Mouse (Mus musculus): Measurements from ENCODE around the gene Nemf. TPM values are rescaled to one million over a fixed set of nuclear protein-coding genes. Genes with fewer than 3 reads are reported as not detected.
"Not testable (repeated sequence)": the region's sequence is repeated elsewhere in the genome, so short reads cannot be mapped to it uniquely, and the experiment has no call there.

The Nemf gene
- polyA plus RNA-seq, 1 experiment from 2014 or later: 41.8 TPM

DNA sequence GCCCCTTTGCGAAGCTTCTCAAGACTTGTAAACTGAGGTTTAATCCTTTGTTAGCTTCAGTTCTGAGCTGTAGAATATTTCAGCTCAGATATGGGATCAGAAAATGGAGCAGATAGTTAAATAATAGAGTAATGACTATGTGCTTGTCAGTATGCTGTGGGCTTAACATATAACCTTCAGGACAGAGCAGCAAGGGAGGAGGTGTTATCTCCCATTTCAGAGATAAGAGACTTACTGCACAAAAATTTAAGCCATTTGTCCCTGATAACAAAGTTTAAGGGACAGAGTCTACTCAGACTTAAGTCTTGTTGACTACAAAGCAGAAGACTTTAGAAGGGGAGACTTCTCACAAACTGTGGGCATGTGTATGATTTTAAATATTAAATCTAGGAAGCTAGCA is 25.9 kb upstream of the Nemf start:
- H3K4me3 ChIP-seq (ENCODE audit: inconsistent target): no peak overlapping the region
- no peak overlapping the region for H3K27ac ChIP-seq
- H3K79me2 ChIP-seq (ENCODE audit: inconsistent target): peaks cover 17% of the 10 kb centered on the region; the same call in 1 of the 2 replicates
- 93% methylated on average over 1 of the region's 1 CpGs for WGBS (ENCODE audit: missing documents)
- no peaks in the 10 kb centered on the region for H3K36me3 ChIP-seq (ENCODE audit: inconsistent target)

DNA sequence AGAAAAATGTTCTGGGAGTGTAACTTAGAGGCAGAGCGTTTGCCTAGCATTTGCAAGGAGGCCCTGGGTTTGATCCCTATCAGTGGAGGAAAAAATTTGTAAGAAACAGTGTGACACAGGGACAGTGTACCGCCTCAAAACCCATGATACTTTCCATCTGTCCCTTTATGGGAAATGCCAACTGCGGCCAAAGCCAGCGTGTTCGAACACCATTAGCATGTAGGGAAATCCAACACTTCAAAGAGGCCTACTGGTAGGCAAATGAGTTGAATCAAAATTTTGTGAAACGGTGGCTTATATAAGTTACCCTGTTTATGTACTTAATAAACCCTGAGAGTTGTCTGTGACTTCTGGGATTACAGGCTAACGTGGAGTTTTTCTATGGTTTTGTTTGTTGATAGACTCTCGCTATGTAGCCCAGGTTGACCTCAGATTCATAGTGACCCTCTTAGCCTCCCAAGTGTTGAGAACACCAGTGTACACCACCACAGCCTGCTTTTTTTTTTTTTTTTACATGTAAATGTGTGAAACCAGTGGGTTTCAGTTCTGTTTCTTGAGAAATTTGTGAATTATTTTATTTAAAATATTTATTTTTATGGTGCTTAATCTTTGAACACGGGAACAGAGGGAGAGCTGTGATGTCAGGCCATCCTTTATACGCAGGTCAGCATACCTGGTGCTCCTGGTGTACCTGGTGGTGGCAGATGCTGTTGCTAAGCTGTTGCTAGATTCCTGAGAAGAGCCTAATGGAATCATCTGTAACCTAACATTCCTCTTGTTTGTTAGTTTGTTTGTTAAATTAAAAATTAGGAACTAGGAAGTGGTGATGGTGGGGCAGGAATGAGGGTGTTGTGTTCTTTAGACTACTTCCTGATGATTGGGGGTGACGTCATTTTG is 21.8 kb upstream of the Nemf start:
- Histone ChIP-seq H3K79me2 (ENCODE audit: inconsistent target) (peaks cover 58% of the 10 kb centered on the region), H3K36me3 (ENCODE audit: inconsistent target) (no peaks in the 10 kb centered on the region), H3K27ac (no peak overlapping the region), H3K4me3 (ENCODE audit: inconsistent target) (no peak overlapping the region)
- WGBS (ENCODE audit: missing documents): 92% methylated on average over 10 of the region's 11 CpGs

DNA sequence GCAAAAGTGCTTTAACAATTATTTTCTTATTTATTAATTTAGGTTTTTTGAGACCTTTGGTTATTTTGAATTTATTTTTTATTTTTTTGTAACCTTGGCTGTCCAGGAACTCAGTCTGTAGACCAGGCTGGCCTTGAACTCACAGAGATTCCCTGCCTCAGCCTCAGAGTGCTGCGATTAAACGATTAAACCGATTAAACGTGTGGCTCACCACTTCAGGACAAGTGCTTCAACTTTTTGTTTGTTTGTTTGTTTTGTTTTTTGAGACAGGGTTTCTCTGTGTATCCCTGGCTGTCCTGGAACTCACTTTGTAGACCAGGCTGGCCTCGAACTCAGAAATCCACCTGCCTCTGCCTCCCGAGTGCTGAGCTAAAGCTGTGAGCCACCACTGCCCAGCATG is 20.7 kb upstream of the Nemf start:
- H3K27ac ChIP-seq; H3K36me3 ChIP-seq (ENCODE audit: inconsistent target); H3K4me3 ChIP-seq (ENCODE audit: inconsistent target): not testable (repeated sequence)
- WGBS (ENCODE audit: missing documents): 93% methylated on average over 6 of the region's 6 CpGs
- H3K79me2 ChIP-seq (ENCODE audit: inconsistent target): peaks cover 70% of the 10 kb centered on the region

DNA sequence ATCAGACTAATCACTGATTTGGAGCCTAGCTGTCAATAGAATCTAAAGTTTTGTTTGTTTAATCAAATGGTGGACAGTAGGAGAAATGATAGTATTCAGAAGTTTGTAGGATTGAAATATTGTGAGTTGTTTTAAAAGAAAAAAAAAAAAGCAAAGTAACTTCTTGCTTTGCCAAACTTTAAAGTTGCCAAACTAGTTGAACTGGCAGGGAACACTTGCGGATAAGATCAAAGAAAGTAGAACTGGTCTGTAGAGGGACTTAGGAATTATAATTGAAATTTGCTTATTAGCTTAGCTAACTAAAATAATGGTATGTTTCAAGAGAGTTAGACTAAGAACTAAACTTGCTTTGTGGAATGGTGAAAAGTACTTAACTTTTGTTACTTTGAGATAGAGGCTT is 20.2 kb upstream of the Nemf start:
- Histone ChIP-seq H3K79me2 (ENCODE audit: inconsistent target) (peaks cover 71% of the 10 kb centered on the region), H3K27ac (no peak overlapping the region), H3K4me3 (ENCODE audit: inconsistent target) (no peak overlapping the region), H3K36me3 (ENCODE audit: inconsistent target) (no peaks in the 10 kb centered on the region)
- 92% methylated on average over 1 of the region's 1 CpGs for WGBS (ENCODE audit: missing documents)

DNA sequence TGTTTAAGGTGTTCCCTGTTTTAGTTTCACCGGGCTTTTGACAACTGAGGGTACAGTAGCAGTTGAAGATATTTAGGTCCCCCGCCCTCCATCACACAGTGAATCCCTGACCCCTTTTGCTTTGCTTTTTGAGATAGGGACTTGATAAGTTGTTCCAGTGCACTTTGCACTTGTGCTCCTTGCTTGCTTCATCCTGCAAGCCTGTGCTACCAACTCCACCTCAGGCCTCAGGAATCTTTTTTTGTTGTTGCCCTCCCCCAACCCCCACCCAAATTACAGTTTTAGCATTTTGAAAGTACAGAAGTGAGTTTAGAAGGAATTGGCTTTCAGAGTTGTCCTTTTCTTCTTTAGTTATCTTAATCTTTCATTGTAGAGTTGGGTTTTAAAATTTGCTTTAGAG is 19.2 kb upstream of the Nemf start:
- peaks cover 71% of the 10 kb centered on the region for H3K79me2 ChIP-seq (ENCODE audit: inconsistent target)
- 70% methylated on average over 2 of the region's 2 CpGs for WGBS (ENCODE audit: missing documents)
- H3K4me3 ChIP-seq (ENCODE audit: inconsistent target): no peak overlapping the region
- H3K27ac ChIP-seq: no peak overlapping the region
- no peaks in the 10 kb centered on the region for H3K36me3 ChIP-seq (ENCODE audit: inconsistent target)

DNA sequence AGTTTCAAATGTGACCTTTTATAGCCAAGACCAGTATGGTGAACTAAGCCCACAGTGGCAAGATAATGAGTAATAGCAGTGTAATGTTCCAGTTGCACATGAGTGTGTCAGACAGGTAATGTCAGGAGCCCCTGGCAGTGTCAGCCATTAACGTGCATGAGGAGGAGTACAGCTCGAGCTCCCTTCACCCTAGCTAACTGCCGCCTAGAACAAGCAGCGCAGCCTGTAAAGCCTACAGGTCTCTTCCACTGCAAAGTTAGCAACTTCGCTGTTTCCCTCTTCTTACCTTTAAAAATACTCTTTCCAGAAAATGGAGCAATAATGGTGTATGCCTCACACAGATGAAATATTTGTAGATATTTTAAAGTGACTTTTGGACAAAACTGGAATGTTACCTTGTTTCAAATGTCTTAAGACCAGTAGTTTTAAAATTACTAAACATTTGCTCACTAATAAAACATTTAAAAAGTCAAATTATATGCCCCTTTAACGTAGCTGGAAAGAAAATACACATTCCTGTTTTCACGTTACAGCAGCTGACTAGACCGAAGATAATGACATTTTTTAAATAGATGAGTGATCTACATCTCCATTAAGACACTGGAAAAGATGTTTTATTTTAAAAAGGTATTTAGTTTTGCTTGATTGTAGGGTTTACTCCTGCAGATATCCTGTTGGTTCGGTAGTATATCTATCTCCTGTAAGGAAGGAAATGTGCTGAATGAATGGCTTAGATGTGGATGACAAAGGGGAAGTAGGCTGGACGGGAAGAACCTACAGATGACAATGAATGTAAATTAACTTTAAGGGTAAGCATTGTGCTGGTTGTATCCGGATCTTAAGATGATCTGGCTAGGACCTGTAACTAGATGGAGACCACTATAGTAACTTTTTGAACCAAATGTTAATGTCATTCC is 17.1 kb upstream of the Nemf start:
- H3K4me3 ChIP-seq (ENCODE audit: inconsistent target): peak overlapping the region; percentile 86
- WGBS (ENCODE audit: missing documents): 6% methylated on average over 11 of the region's 11 CpGs
- H3K27ac ChIP-seq: peak overlapping the region; percentile 80
- H3K36me3 ChIP-seq (ENCODE audit: inconsistent target): no peaks in the 10 kb centered on the region
- peaks cover 66% of the 10 kb centered on the region for H3K79me2 ChIP-seq (ENCODE audit: inconsistent target)

DNA sequence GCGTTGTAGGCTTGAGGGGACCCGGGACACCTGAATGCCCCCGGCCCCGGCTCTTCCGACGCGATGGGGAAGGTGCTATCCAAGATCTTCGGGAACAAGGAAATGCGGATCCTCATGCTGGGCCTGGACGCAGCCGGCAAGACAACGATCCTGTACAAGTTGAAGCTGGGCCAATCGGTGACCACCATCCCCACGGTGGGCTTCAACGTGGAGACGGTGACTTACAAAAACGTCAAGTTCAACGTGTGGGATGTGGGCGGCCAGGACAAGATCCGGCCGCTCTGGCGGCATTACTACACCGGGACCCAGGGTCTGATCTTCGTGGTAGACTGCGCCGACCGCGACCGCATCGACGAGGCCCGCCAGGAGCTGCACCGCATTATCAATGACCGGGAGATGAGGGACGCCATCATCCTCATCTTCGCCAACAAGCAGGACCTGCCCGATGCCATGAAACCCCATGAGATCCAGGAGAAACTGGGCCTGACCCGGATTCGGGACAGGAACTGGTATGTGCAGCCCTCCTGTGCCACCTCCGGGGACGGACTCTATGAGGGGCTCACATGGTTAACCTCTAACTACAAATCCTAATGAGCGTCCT is 15.9 kb upstream of the Nemf start:
- Histone ChIP-seq H3K79me2 (ENCODE audit: inconsistent target) (peaks cover 53% of the 10 kb centered on the region), H3K36me3 (ENCODE audit: inconsistent target) (no peaks in the 10 kb centered on the region), H3K4me3 (ENCODE audit: inconsistent target) (peak overlapping the region; percentile 86), H3K27ac (peak overlapping the region; percentile 80)
- WGBS (ENCODE audit: missing documents): under 1% methylated on average over 34 of the region's 42 CpGs

DNA sequence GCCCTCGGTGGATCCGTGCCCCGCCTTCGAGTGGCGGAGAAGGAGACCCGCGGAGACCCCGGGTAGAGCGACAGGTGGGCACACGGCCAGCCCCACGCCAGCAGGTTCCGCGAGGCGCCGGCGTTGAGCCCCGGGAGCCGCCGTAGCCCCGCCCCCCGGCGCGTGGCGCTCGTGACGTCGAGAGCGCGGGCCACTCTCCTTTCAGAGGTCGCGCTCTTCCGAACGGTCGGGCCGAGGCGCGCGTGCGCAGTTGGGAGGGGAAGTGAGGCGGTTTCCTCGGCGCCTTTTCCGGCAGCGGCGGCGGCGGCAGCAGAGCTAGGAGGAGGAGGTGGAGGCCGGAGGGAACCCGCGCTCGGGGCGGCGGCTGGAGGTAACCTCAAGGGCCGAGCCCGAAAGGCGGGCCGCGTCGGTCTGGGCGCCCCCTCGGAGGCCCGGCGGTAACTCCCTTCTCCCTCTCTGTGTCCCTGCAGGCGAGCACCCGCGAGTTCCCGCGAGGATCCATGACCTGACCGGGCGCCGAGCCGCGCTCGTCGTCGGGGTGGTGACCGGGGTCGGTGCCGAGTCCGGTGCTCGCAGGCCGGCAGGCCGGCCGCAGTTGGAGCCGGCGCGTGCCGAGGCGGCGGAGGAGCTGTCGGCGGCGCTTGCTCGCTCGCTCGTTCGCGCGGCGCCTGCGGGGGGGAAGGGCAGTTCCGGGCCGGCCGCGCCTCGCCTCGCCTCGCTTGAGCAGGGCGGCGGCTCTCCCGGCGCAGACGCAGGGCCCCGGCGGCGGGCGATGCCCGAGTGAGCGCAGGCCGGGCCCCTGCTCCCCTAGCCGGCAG is 15.1 kb upstream of the Nemf start, which contains the start of the genes Arf6 and Gm9887:
Gene Arf6, plus strand, starts transcription at position 297 of the 818 bp plus-strand sequence.
Gene Gm9887, minus strand, starts transcription at position 605 of the 818 bp plus-strand sequence.
- under 1% methylated on average over 57 of the region's 121 CpGs for WGBS (ENCODE audit: missing documents)
- H3K27ac ChIP-seq: peak within 1 kb of the TSS; percentile 81
- peaks cover 46% of the 10 kb centered on the region for H3K79me2 ChIP-seq (ENCODE audit: inconsistent target)
- peak within 1 kb of the TSS; percentile 86 for H3K4me3 ChIP-seq (ENCODE audit: inconsistent target)
- H3K36me3 ChIP-seq (ENCODE audit: inconsistent target): no peaks in the 10 kb centered on the region

DNA sequence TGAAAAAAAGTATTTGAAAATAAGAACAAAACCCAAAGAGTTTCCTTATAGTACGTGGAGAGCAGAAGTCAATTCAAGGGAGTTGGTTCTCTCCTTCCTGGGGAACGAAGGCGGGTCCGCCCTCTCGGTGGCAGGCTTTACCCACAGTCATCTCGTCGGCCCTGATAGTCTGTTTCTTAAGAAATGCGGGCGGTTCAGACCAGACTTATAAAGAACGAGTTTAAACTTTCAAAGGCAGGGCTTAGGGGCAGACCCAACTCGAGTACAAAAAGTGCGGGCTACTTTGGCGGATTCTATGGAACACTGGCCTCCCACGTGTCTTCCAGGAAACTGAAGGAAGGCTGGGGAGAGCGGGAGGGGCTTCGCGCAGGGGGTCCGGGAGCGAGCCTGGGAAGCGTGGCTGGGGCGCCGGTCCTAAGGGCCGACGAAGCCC is 14.5 kb upstream of the Nemf start:
- peak overlapping the region; percentile 46 for H3K4me3 ChIP-seq (ENCODE audit: inconsistent target)

DNA sequence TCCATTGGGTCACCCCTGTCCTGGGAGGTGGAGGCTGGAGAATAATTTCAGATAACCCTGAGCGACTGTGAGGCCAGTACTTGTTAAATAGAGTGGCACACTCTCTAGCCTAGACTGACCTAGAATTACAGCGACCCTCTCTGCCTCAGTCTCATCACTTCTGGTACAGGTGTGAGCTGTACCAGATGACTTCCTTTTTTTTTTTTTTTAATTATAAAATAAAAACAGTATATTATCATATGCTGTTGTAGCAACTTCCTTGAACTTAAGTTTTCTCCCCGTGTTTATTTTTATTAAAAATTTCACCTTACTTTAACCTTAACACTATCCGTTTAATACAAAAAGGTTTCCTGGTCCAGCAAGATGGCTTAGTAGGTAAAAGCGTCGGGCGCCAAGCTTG is 14.0 kb upstream of the Nemf start:
- peak overlapping the region; percentile 46 for H3K4me3 ChIP-seq (ENCODE audit: inconsistent target)
- peak overlapping the region; percentile 81 for H3K27ac ChIP-seq
- no peaks in the 10 kb centered on the region for H3K36me3 ChIP-seq (ENCODE audit: inconsistent target)
- WGBS (ENCODE audit: missing documents): 13% methylated on average over 7 of the region's 7 CpGs
- H3K79me2 ChIP-seq (ENCODE audit: inconsistent target): peaks cover 34% of the 10 kb centered on the region

More for the DNA sequence above, 14.5 kb upstream of the Nemf start:
- WGBS (ENCODE audit: missing documents): under 1% methylated on average over 20 of the region's 24 CpGs
- Histone ChIP-seq H3K27ac (peak overlapping the region; percentile 81), H3K79me2 (ENCODE audit: inconsistent target) (peaks cover 39% of the 10 kb centered on the region), H3K36me3 (ENCODE audit: inconsistent target) (no peaks in the 10 kb centered on the region)

DNA sequence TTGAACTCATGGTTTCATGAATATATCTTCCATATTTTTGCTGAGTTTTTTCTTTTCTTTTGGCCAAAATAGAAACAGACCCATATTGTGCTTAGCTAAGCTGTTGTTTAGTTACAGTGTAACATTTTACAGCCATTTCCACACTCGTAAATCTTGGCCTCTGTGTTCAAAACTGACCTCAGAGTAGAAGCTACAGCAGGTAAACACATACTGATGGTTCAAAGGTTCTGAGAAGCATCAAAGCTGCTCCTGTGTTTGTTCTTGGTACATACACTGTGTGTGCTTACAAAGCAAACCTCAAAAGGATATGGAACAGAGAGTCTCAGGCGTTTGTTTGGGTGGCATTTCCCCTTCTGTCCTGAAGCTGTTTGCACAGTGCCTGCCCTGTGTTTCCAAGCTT is 10.6 kb upstream of the Nemf start:
- 48% methylated on average over 2 of the region's 2 CpGs for WGBS (ENCODE audit: missing documents)
- peaks cover under 1% of the 10 kb centered on the region for H3K79me2 ChIP-seq (ENCODE audit: inconsistent target)
- H3K36me3 ChIP-seq (ENCODE audit: inconsistent target): no peaks in the 10 kb centered on the region
- peak overlapping the region; percentile 24; the same call in 1 of the 2 replicates for H3K27ac ChIP-seq
- H3K4me3 ChIP-seq (ENCODE audit: inconsistent target): no peak overlapping the region

DNA sequence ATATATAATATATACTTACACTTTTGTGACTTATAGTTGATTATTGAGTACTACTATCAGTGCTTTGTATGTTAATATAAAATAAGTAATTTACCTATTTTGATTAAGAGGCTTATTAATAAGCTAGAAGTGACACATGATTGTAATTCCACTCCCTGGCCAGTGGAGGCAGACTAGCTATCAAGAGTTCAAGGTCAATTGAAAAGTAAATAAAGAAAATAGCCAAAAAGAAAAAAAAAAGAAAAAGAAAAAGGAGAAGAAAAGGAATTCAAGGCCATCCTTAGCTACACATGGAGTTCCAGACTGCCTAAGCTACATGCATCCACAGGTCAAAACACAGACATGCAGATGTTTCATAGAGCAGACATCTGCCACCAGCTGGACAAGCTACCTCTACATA is 9.5 kb upstream of the Nemf start:
- H3K79me2 ChIP-seq (ENCODE audit: inconsistent target): no peaks in the 10 kb centered on the region
- H3K36me3 ChIP-seq (ENCODE audit: inconsistent target): no peaks in the 10 kb centered on the region
- no peak overlapping the region for H3K4me3 ChIP-seq (ENCODE audit: inconsistent target)
- H3K27ac ChIP-seq: no peak overlapping the region

DNA sequence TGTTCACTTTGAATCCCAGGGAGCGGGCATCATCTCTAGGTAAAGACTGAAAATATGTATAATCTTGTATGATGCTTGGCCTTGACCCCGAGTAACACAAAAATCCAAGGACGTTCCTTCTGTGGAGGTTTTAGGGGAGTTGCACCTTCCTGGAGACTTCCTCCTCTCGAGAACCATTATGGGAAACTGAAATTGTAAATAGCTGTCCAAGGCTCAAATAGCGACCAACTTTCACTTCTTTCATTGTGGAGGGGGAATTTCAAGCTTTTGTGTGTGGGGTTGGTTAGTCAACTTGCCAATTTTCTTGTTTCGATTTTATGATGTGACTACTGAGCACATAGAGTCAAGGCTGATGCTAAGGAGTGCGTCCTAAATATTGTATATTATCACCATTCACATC is 8.8 kb upstream of the Nemf start:
- H3K4me3 ChIP-seq (ENCODE audit: inconsistent target): no peak overlapping the region
- 49% methylated on average over 7 of the region's 7 CpGs for WGBS (ENCODE audit: missing documents)
- H3K27ac ChIP-seq: 0 out of 2 replicates have a peak overlapping the region, but pooled peaks have one; percentile 10
- no peaks in the 10 kb centered on the region for H3K36me3 ChIP-seq (ENCODE audit: inconsistent target)
- no peaks in the 10 kb centered on the region for H3K79me2 ChIP-seq (ENCODE audit: inconsistent target)

Data from macrophage (primary cell).